ENCODE assay signal across 28 mouse cellular contexts in the genomic region with DNA sequence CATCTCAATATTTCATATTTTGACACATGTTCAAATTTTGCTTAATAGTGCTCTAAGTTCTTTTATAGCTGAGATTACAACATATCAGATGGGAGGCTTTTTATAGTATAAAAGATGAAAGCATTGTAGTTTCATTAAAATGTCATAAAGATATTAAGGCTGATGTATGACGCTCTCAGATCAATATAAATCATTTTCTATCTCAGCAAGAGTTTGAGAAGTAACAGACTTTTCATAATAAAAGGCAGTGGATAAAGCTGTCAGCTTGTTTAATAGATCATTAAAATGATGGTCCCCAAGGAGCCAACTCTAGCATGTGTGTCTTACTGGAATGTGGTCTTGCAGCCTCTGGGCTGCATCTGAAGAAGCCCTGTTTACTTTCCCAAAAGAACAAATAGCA.
DNase-seq lines count a peak whose midpoint lies in the region; ATAC-seq lines count a peak whose summit lies in the region.
"Had no signal": no experiment of that assay in that cellular context is flagged by ENCODE, and none has a peak within 500 bp of the region (broad histone marks: within the 10 kb centered on the region; RNA-seq: fewer than 3 reads in every experiment).

No protein-coding gene starts in this region.

- no peak overlapping the region for H3K4me2 ChIP-seq in embryonic facial prominence, embryonic 14.5 days (ENCODE audit: low read depth, low read length)
- H3K4me2 ChIP-seq in kidney, embryonic 14.5 days (replicated peaks; ENCODE audit: low read depth, low read length) = no peak overlapping the region
- no peak overlapping the region for H3K4me2 ChIP-seq in kidney, embryonic 15.5 days
- H3K4me2 ChIP-seq: embryonic facial prominence, embryonic 15.5 days; forebrain, embryonic 12.5 days; heart, embryonic 11.5 days; hindbrain, embryonic 15.5 days; limb, embryonic 13.5 days; liver, embryonic 12.5 days; midbrain, embryonic 12.5 days had no signal

- H3K4me1 ChIP-seq in embryonic facial prominence, embryonic 14.5 days (ENCODE audit: control insufficient read depth, insufficient read depth, low read length) = no peaks in the 10 kb centered on the region
- H3K4me1 ChIP-seq in embryonic facial prominence, embryonic 10.5 days = no peaks in the 10 kb centered on the region
- H3K4me1 ChIP-seq in kidney, embryonic 14.5 days (ENCODE audit: control insufficient read depth, insufficient read depth, low read length) = no peaks in the 10 kb centered on the region
- H3K4me1 ChIP-seq in kidney, embryonic 15.5 days = no peaks in the 10 kb centered on the region
- H3K4me1 ChIP-seq: embryonic facial prominence, embryonic 15.5 days; forebrain, embryonic 12.5 days; hindbrain, embryonic 15.5 days; limb, embryonic 13.5 days; liver, embryonic 12.5 days; midbrain, embryonic 12.5 days had no signal

- no peak overlapping the region for H3K27ac ChIP-seq in embryonic facial prominence, embryonic 14.5 days (replicated peaks; ENCODE audit: low read depth, low read length)
- no peak overlapping the region for H3K27ac ChIP-seq in embryonic facial prominence, embryonic 10.5 days (replicated peaks)
- H3K27ac ChIP-seq in kidney, embryonic 14.5 days (ENCODE audit: low read depth, low read length) = no peak overlapping the region
- H3K27ac ChIP-seq in kidney, embryonic 15.5 days = no peak overlapping the region
- H3K27ac ChIP-seq: embryonic facial prominence, embryonic 15.5 days; forebrain, embryonic 12.5 days; hindbrain, embryonic 15.5 days; layer of hippocampus, adult 2 months; left cerebral cortex, adult 2 months; limb, embryonic 13.5 days; liver, embryonic 12.5 days; midbrain, embryonic 12.5 days had no signal

- no peak overlapping the region for H3K9ac ChIP-seq in embryonic facial prominence, embryonic 14.5 days (ENCODE audit: low read depth, low read length)
- H3K9ac ChIP-seq in kidney, embryonic 14.5 days (ENCODE audit: low read depth, low read length) = no peak overlapping the region
- no peak overlapping the region for H3K9ac ChIP-seq in kidney, embryonic 15.5 days
- H3K9ac ChIP-seq: embryonic facial prominence, embryonic 15.5 days; forebrain, embryonic 12.5 days; hindbrain, embryonic 15.5 days; limb, embryonic 13.5 days; liver, embryonic 12.5 days; liver, postnatal 0 days; midbrain, embryonic 12.5 days had no signal

- H3K36me3 ChIP-seq in embryonic facial prominence, embryonic 14.5 days (ENCODE audit: control insufficient read depth, insufficient read depth, low read length) = no peaks in the 10 kb centered on the region
- H3K36me3 ChIP-seq in embryonic facial prominence, embryonic 10.5 days (replicated peaks) = no peaks in the 10 kb centered on the region
- no peaks in the 10 kb centered on the region for H3K36me3 ChIP-seq in kidney, embryonic 14.5 days (ENCODE audit: control insufficient read depth, insufficient read depth, low read length)
- H3K36me3 ChIP-seq in kidney, embryonic 15.5 days = no peaks in the 10 kb centered on the region
- H3K36me3 ChIP-seq: embryonic facial prominence, embryonic 15.5 days; forebrain, embryonic 12.5 days; hindbrain, embryonic 15.5 days; limb, embryonic 13.5 days; liver, embryonic 12.5 days; midbrain, embryonic 12.5 days had no signal

- no peak for ATAC-seq in embryonic facial prominence, embryonic 14.5 days (ENCODE audit: low read depth)
- peak; percentile 88 for ATAC-seq in kidney, embryonic 14.5 days (ENCODE audit: low FRiP score, low TSS enrichment)
- peak; percentile 81 for ATAC-seq in kidney, embryonic 15.5 days (replicated peaks; ENCODE audit: low FRiP score)
- ATAC-seq: liver, embryonic 12.5 days; liver, postnatal 0 days; Patski had no signal

- DNase-seq in embryonic facial prominence, embryonic 14.5 days (ENCODE audit: low spot score) = peak; percentile 2
- DNase-seq in embryonic facial prominence, embryonic 10.5 days (ENCODE audit: low spot score) = no peak
- no peak for DNase-seq in kidney, postnatal 25 days
- peak; percentile 45 for DNase-seq in kidney, postnatal 14 days
- DNase-seq in frontal cortex, postnatal 14 days (ENCODE audit: low spot score in 2 of 2) = no peak
- DNase-seq: adrenal gland, postnatal 14 days; cerebellum, adult 11 months; cerebellum, adult 9-10 months; cerebellum, postnatal 36 days; gastrocnemius, postnatal 25 days; heart, postnatal 36 days; liver, postnatal 0 days; lung, postnatal 36 days; right cerebral cortex, postnatal 25 days; thymus, adult 18-20 months; thymus, postnatal 25 days had no signal

- WGBS in embryonic facial prominence, embryonic 14.5 days = 57% methylated on average over 1 of the region's 1 CpGs
- 94% methylated on average over 1 of the region's 1 CpGs for WGBS in embryonic facial prominence, embryonic 10.5 days
- 51% methylated on average over 1 of the region's 1 CpGs for WGBS in kidney, embryonic 14.5 days
- 62% methylated on average over 1 of the region's 1 CpGs for WGBS in kidney, embryonic 15.5 days

- H3K4me3 ChIP-seq in embryonic facial prominence, embryonic 14.5 days (ENCODE audit: low read depth, low read length) = no peak overlapping the region
- no peak overlapping the region for H3K4me3 ChIP-seq in embryonic facial prominence, embryonic 10.5 days
- H3K4me3 ChIP-seq in kidney, embryonic 14.5 days (ENCODE audit: low read length) = no peak overlapping the region
- no peak overlapping the region for H3K4me3 ChIP-seq in kidney, embryonic 15.5 days (replicated peaks)
- H3K4me3 ChIP-seq: embryonic facial prominence, embryonic 15.5 days; forebrain, embryonic 12.5 days; hindbrain, embryonic 15.5 days; layer of hippocampus, adult 2 months; left cerebral cortex, adult 2 months; limb, embryonic 13.5 days; liver, embryonic 12.5 days; midbrain, embryonic 12.5 days had no signal

- no peaks in the 10 kb centered on the region for H3K9me3 ChIP-seq in embryonic facial prominence, embryonic 14.5 days (ENCODE audit: control insufficient read depth, low read length)
- H3K9me3 ChIP-seq in embryonic facial prominence, embryonic 10.5 days = no peaks in the 10 kb centered on the region
- no peaks in the 10 kb centered on the region for H3K9me3 ChIP-seq in kidney, embryonic 14.5 days (ENCODE audit: control insufficient read depth, low read length)
- no peaks in the 10 kb centered on the region for H3K9me3 ChIP-seq in kidney, embryonic 15.5 days (replicated peaks)
- H3K9me3 ChIP-seq: embryonic facial prominence, embryonic 15.5 days; forebrain, embryonic 12.5 days; hindbrain, embryonic 15.5 days; limb, embryonic 13.5 days; liver, embryonic 12.5 days; midbrain, embryonic 12.5 days had no signal

- no peaks in the 10 kb centered on the region for H3K27me3 ChIP-seq in embryonic facial prominence, embryonic 14.5 days (replicated peaks; ENCODE audit: control insufficient read depth, insufficient read depth, low read length)
- H3K27me3 ChIP-seq in embryonic facial prominence, embryonic 10.5 days (replicated peaks; ENCODE audit: low read depth, poor library complexity, severe bottlenecking) = no peaks in the 10 kb centered on the region
- no peaks in the 10 kb centered on the region for H3K27me3 ChIP-seq in kidney, embryonic 14.5 days (ENCODE audit: control insufficient read depth, insufficient read depth, low read length)
- H3K27me3 ChIP-seq in kidney, embryonic 15.5 days = no peaks in the 10 kb centered on the region
- H3K27me3 ChIP-seq: embryonic facial prominence, embryonic 15.5 days; forebrain, embryonic 12.5 days; hindbrain, embryonic 15.5 days; limb, embryonic 13.5 days; liver, embryonic 12.5 days; midbrain, embryonic 12.5 days; Patski had no signal

Comparison
In these comparisons a context has a peak if more than half of its experiments do, and no peak if none do; other contexts are left out.
1. DNase-seq: peak in embryonic facial prominence, embryonic 14.5 days (single experiment) and kidney, postnatal 14 days (single experiment); none in embryonic facial prominence, embryonic 10.5 days (single experiment), kidney, postnatal 25 days (0 of 2) and frontal cortex, postnatal 14 days (0 of 2).